ENCODE assay signal across 19 mouse cellular contexts in genomic region chr4:85743427-85743826, GRCm38 (mm10).
DNase-seq lines count a peak whose midpoint lies in the region; ATAC-seq and TF ChIP-seq lines count a peak whose summit lies in the region.
"Had no signal": no experiment of that assay in that cellular context is flagged by ENCODE, and none has a peak within 500 bp of the region (broad histone marks: within the 10 kb centered on the region; RNA-seq: fewer than 3 reads in every experiment).

No protein-coding gene starts in this region.

- ATAC-seq in kidney, embryonic 15.5 days (replicated peaks; ENCODE audit: low FRiP score), result peak; percentile 77; the same call in 1 of the 2 replicates
- ATAC-seq in kidney, postnatal 0 days (replicated peaks; ENCODE audit: low FRiP score, low read depth), result peak; percentile 49; the same call in 1 of the 2 replicates
- ATAC-seq in lung, embryonic 16.5 days (ENCODE audit: low read depth), result no peak
- ATAC-seq: forebrain, embryonic 13.5 days; forebrain, embryonic 15.5 days had no signal

- no peak overlapping the region for H3K4me3 ChIP-seq in kidney, embryonic 15.5 days (replicated peaks)
- H3K4me3 ChIP-seq in kidney, postnatal 0 days (replicated peaks; ENCODE audit: low read depth, low read length), result no peak overlapping the region
- H3K4me3 ChIP-seq in kidney, adult 2 months (ENCODE audit: insufficient read depth, low read depth, low read length), result no peak overlapping the region
- H3K4me3 ChIP-seq in lung, embryonic 16.5 days (ENCODE audit: low read length), result no peak overlapping the region
- H3K4me3 ChIP-seq: embryonic facial prominence, embryonic 10.5 days; embryonic facial prominence, embryonic 12.5 days; forebrain, embryonic 13.5 days; forebrain, embryonic 15.5 days had no signal

- no peaks in the 10 kb centered on the region for H3K9me3 ChIP-seq in kidney, embryonic 15.5 days (replicated peaks)
- no peaks in the 10 kb centered on the region for H3K9me3 ChIP-seq in kidney, postnatal 0 days (replicated peaks; ENCODE audit: low read length)
- H3K9me3 ChIP-seq in lung, embryonic 16.5 days (ENCODE audit: control insufficient read depth, low read length), result no peaks in the 10 kb centered on the region
- H3K9me3 ChIP-seq: embryonic facial prominence, embryonic 10.5 days; embryonic facial prominence, embryonic 12.5 days; forebrain, embryonic 13.5 days; forebrain, embryonic 15.5 days had no signal

- 0 out of 2 replicates have a peak, but pooled peaks cover 4% of the 10 kb centered on the region for H3K27me3 ChIP-seq in kidney, embryonic 15.5 days
- H3K27me3 ChIP-seq in kidney, postnatal 0 days (ENCODE audit: insufficient read depth, low read length), result no peaks in the 10 kb centered on the region
- H3K27me3 ChIP-seq in kidney, adult 2 months (replicated peaks; ENCODE audit: control insufficient read depth, insufficient read depth, low read length), result no peaks in the 10 kb centered on the region
- H3K27me3 ChIP-seq in lung, embryonic 16.5 days (ENCODE audit: control insufficient read depth, insufficient read depth, low read depth, low read length), result no peaks in the 10 kb centered on the region
- H3K27me3 ChIP-seq: embryonic facial prominence, embryonic 12.5 days had no signal

- TF ChIP-seq POLR2A in kidney, adult 2 months (IDR thresholded peaks at IDR 0.05; ENCODE audit: low read depth, low read length), result no peak

- TF ChIP-seq CTCF in kidney, postnatal 0 days (IDR thresholded peaks at IDR 0.05; ENCODE audit: low read depth), result no peak
- TF ChIP-seq CTCF in kidney, adult 2 months (conservative IDR thresholded peaks at IDR 0.05; ENCODE audit: insufficient read depth, insufficient read length, low read depth, low read length), result no peak

- H3K36me3 ChIP-seq in kidney, embryonic 15.5 days, result no peaks in the 10 kb centered on the region
- no peaks in the 10 kb centered on the region for H3K36me3 ChIP-seq in kidney, postnatal 0 days (ENCODE audit: insufficient read depth, low read length)
- no peaks in the 10 kb centered on the region for H3K36me3 ChIP-seq in kidney, adult 2 months (ENCODE audit: control insufficient read depth, insufficient read depth, low read length)
- no peaks in the 10 kb centered on the region for H3K36me3 ChIP-seq in lung, embryonic 16.5 days (ENCODE audit: control insufficient read depth, insufficient read depth, low read length)
- H3K36me3 ChIP-seq: embryonic facial prominence, embryonic 10.5 days; embryonic facial prominence, embryonic 12.5 days; forebrain, embryonic 15.5 days had no signal

- no peak overlapping the region for H3K4me2 ChIP-seq in kidney, embryonic 15.5 days
- no peak overlapping the region for H3K4me2 ChIP-seq in kidney, postnatal 0 days (ENCODE audit: low read length)
- H3K4me2 ChIP-seq in lung, embryonic 16.5 days (ENCODE audit: low read depth, low read length), result no peak overlapping the region
- H3K4me2 ChIP-seq: embryonic facial prominence, embryonic 12.5 days; forebrain, embryonic 13.5 days; forebrain, embryonic 15.5 days had no signal

- H3K27ac ChIP-seq in kidney, embryonic 15.5 days, result no peak overlapping the region
- no peak overlapping the region for H3K27ac ChIP-seq in kidney, postnatal 0 days
- no peak overlapping the region for H3K27ac ChIP-seq in kidney, adult 2 months (ENCODE audit: insufficient read depth, low read depth, low read length)
- H3K27ac ChIP-seq in lung, embryonic 16.5 days (ENCODE audit: low read length), result peak overlapping the region; percentile 82
- H3K27ac ChIP-seq: embryonic facial prominence, embryonic 10.5 days; embryonic facial prominence, embryonic 12.5 days; forebrain, embryonic 13.5 days; forebrain, embryonic 15.5 days had no signal

- 0 out of 2 replicates have a peak, but pooled peaks cover 3% of the 10 kb centered on the region for H3K4me1 ChIP-seq in kidney, embryonic 15.5 days
- H3K4me1 ChIP-seq in kidney, postnatal 0 days (replicated peaks; ENCODE audit: insufficient read depth, low read length), result 0 out of 2 replicates have a peak, but pooled peaks cover 4% of the 10 kb centered on the region
- no peaks in the 10 kb centered on the region for H3K4me1 ChIP-seq in kidney, adult 2 months (ENCODE audit: control insufficient read depth, insufficient read depth, low read length)
- peaks cover 9% of the 10 kb centered on the region; the same call in 1 of the 2 replicates for H3K4me1 ChIP-seq in lung, embryonic 16.5 days (replicated peaks; ENCODE audit: control insufficient read depth, insufficient read depth, low read length)

- 33% methylated on average over 1 of the region's 1 CpGs for WGBS in kidney, embryonic 15.5 days
- WGBS in kidney, postnatal 0 days, result 31% methylated on average over 1 of the region's 1 CpGs
- WGBS in kidney, adult 2 months, result 45% methylated on average over 1 of the region's 1 CpGs
- 69% methylated on average over 1 of the region's 1 CpGs for WGBS in lung, embryonic 16.5 days

- no peak overlapping the region for H3K9ac ChIP-seq in kidney, embryonic 15.5 days
- no peak overlapping the region for H3K9ac ChIP-seq in kidney, postnatal 0 days (ENCODE audit: low read depth, low read length)
- H3K9ac ChIP-seq in lung, embryonic 16.5 days (ENCODE audit: low read length), result no peak overlapping the region
- H3K9ac ChIP-seq: embryonic facial prominence, embryonic 12.5 days; forebrain, embryonic 13.5 days; forebrain, embryonic 15.5 days had no signal

- no peak for DNase-seq in kidney, postnatal 14 days
- no peak for DNase-seq in kidney, postnatal 0 days (ENCODE audit: low spot score)
- DNase-seq in kidney, adult 2 months, result no peak
- DNase-seq in lung, postnatal 14 days, result no peak
- DNase-seq in ovary, postnatal 10 days (ENCODE audit: low spot score), result no peak
- DNase-seq: adrenal gland, adult 2 months; adrenal gland, postnatal 10 days; adrenal gland, postnatal 25 days; cerebellum, adult 11-12 months; cerebellum, adult 2 months; cerebellum, adult 9-10 months; cerebellum, postnatal 10 days; cerebellum, postnatal 25 days had no signal
